Mouse (Mus musculus): ENCODE data around the gene Tnip1. TPM values are rescaled to one million over a fixed set of nuclear protein-coding genes. Genes with fewer than 3 reads are reported as not detected.

Gene Tnip1
- total RNA-seq, 2 experiments from 2014 or later: 22.8 to 24.9 TPM

DNA sequence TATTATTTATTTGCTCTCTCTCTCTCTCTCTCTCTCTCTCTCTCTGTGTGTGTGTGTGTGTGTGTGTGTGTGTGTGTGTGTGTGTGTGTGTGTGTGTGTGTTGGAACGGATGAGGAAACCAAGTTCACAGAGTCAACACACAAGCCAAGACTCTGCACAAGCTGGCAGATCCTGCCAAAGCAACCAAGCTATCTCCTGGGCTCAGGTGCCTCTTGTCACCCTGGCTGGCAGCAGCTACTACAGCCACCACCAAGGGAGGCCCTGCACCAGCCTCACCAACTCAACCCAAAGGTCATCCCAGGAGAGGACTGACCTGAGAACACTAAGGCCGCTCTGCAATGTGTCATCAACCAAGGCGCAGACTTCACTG is 26.0 kb downstream of the Tnip1 start:
- intact Hi-C loops (cut with DNase I): no loop called here
- DNase-seq: no peak

DNA sequence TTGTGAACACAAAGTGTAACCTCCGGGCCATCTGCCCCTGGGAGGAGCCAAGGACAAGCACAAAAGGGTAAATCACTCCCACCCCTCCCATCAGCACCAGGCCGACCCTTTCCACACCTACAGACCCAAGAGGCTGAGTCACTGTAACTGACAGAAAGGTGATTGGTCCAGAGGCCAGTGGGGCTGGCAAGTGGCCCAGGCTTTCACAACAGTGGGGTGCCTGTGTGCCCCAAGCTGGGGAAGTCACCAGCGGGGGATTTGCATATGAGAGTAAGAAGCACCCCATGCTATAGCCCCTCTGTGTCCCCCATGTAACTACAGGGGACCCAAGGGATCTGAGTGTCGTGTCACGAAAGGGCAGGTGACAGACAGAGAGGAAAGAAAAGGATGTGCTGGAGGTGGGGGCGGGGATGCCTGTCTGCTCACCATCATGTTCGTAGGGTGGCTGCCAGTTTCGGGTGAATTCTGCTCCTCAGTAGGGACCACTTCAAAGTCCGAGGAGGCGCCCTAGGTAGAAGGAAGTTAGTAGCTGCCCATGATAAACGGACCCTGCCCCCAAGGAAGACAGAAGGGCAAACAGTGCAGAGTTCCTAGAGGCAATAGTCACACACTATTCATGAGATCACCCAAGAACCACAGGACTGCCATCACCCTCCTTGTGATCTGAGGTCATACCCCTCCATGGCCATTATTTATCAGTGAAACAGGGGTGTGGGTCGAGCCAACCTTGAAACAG is 26.5 kb downstream of the Tnip1 start:
- intact Hi-C loops (cut with DNase I): no loop called here
- peak; percentile 20 for DNase-seq

DNA sequence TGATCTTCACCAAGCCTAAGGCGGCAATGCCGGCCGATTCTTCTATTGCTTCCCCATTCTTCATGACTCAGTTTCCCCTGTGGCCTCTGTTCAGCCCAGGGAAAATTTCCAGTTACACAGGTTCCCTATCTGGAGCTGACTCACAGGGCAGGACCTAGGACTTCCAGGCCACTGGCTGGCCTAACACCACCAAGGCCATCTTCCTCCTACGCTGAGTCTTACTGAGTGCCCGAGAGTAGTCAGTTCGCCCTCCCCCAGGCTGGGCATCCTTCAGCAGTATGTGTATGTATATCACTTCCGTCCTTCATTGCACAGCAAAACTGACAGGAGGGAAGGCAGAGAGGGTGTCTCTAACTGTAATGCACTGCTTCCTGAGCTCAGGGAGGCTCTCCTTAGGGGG is 28.5 kb downstream of the Tnip1 start:
- intact Hi-C loops (cut with DNase I): no loop called here
- no peak for DNase-seq

DNA sequence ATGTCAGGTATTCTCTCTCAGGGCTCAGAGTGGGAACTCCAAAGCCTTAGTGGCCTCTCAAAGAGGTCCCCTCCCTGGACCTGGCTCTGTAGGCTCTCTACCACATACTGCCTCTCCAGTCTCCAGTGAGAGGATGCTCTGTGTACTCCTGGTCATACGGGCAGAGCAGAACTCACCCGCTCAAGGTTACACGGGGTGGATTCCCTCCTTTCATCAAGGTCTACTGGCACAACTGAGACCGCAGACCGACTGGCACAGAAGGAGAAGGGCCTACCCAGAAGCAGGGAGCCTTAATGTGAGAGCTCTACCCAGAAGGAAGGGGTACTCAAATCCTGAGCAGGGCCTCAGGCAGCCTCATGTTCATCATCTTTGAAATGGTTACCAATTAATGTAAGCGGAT is 30.2 kb downstream of the Tnip1 start:
- DNase-seq: no peak
- intact Hi-C loops (cut with DNase I): no loop called here

DNA sequence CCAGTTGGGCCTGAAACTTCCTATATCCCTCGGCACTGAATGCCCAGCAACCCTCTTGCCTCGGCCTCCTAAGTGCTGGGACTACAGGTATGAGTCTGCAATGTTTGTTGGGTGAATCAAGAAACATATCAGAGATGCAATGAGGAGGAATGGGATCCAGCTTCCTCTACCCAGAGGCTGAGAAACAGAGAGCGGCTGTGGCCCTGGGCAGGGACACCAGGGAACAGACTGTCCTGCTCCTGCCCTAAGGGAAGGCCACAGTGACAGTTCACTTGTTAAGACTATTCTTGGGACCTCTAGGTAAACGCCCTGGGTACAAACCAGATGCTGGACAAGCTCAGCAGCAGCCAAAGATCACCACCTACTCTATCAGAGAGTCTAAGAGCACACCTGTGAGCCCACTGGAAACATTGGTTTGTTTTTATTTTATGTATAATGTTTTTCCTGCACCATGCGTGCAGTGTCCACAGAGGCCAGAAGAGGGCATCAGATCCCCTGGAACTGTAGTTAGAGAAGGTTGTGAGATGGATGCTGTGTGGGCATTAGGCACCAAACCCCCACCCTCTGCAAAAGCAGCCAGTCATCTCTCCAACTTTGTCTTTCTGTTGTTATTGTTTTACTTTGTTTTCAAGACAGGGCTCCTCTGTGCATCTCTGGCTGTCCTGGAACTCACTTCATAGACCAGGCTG is 31.2 kb downstream of the Tnip1 start:
- intact Hi-C loops (cut with DNase I): loop anchor here (2.0 kb wide), 1 partner anchor 53 kb away; no protein-coding TSS in a partner anchor
- peak; percentile 53 for DNase-seq

DNA sequence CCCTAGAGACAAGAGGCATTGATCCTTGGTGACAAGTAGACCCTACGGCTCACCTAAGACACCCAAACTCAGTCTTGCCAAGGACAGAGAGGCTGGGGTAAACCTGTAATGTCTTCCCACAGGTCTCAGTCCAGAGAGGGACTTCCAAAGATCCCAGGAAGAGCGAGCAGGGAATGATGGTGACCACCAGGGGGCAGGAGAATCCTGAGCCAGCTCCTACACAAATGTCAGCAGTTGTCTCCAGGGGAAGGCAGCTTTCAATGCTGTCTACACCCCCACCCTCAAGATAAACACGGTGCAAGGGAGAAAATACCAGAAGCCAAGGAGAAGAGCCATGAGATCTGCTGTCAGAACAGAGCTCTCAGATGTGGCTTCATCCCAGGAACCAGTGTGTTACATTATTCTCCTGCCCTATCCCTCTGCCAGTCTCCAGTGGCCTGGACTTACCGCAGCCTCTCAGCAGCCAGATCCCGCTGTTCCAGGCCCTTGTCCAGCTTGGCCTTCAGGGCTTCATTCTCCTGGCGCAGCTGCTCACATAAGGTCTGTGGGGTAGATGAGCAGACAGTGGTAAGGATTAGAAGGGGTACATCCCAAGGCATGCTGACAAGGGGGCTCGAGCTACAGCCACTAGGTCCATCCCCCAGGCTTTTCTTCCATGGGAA is 32.3 kb downstream of the Tnip1 start:
- DNase-seq: peak; percentile 57
- intact Hi-C loops (cut with DNase I): loop anchor here (2.0 kb wide), 1 partner anchor 54 kb away; no protein-coding TSS in a partner anchor

DNA sequence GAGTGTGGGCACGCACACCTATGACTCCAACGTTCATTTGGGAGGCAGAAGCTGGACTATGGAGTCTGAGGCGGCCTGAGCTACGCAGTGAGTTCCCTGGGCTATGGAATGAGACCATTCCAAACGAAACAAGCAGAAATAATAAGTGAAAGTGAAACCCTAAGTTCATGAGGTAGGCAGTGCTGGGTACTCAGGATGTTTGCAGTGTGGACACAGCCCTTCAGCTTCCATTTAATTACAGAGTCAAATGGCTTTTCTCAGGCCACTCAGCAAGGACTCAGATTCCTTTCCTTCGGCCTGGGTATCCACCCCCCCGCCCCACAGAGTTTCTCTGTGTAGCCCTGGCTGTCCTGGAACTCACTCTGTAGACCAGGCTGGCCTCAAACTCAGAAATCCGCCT is 33.0 kb downstream of the Tnip1 start:
- no peak for DNase-seq
- intact Hi-C loops (cut with DNase I): loop anchor here (2.0 kb wide), 1 partner anchor 55 kb away; no protein-coding TSS in a partner anchor

DNA sequence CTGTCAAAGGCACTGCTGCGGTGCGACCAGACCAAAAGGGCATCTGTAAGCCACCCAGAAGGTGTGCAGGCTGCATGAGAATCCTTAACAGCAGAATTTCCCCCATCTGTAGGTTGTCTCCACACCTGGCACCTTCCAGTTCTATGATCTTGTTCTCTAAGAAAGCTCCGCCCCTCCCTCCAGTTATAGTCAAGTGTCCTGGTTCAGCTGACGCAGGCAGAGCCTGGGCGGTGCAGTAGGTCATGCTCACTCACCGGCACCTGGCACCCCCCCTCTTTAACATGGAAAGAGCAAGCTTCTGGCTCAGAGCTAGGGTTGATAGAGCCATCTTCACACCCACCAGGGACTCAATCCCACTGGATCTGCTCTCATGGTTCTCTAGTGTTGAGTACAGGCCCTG is 33.4 kb downstream of the Tnip1 start:
- no peak for DNase-seq
- intact Hi-C loops (cut with DNase I): no loop called here

DNA sequence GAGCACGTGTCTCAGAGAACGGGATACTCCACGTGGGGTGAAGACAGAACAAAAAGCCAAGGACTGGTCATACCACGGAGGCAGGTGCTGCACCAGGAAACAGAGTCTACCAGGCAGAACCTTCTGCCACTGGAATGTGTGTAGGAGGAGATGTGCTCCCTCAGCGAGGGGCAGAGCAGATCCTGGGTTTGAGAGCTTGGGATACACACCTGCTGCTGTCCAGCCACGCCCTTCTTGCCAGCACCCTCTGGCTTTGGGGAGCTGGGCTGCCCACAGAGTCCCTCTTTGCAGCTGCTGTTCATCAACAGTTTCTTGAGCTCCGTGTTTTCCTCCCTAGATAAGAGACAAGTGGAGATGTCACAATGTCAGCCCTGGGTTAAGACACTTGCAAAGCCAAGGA is 33.8 kb downstream of the Tnip1 start:
- intact Hi-C loops (cut with DNase I): no loop called here
- DNase-seq: no peak

DNA sequence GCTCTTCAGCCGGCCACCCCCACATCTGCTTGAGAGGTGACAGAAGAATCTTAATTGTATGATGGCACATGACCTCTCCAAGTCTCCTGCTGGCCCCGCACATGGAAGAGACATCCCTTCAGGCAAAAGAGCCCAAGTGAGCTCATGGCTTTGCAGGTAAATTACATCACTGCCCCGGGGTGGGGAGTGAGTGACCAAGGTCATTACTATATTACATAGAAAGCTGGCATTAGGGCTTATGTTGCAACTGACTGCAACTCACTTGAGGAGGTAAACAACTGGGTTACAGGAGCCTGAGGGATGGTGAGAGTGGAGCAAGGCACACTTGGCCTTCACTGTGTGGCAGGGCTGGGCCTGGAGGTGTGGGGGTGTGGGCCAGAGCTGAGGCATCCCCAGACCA is 34.5 kb downstream of the Tnip1 start:
- no peak for DNase-seq
- intact Hi-C loops (cut with DNase I): no loop called here

DNA sequence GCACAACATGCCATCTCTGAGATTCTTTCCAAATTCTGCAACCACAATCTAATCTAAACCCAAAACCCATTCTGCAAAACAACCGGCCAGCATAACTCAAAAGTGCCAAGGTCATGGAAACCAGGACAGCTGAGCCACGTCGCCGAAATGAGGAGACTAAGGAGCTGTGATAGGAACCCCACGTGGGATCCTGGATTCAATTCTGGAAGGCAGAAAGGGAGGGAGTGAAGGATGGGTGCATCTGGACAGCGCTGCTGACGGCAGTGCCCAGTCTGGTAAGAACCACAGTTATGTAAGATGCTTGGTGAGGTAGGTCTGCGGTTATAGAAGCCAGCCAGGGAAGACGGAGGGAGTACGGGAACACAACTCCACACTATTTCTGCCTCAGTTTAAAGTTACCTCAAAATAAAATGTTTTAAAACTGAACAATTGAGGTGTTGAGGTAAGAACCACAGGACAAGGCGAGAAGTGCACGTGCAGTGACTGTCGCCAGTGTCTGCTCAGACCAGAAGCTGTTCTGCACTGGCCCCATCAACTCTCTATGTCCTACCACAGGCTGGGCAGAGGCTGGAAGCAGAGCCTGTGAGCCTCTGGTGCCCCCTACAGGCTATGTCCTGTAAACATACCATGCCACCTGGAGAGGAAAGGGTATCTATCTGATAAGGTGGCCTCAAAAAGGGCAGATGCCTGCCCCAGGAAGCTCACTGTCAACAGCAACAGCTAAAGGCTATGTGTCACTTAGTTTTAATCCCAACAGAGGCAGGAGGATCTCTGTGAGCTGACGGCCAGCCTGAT is 35.2 kb downstream of the Tnip1 start:
- intact Hi-C loops (cut with DNase I): no loop called here

DNA sequence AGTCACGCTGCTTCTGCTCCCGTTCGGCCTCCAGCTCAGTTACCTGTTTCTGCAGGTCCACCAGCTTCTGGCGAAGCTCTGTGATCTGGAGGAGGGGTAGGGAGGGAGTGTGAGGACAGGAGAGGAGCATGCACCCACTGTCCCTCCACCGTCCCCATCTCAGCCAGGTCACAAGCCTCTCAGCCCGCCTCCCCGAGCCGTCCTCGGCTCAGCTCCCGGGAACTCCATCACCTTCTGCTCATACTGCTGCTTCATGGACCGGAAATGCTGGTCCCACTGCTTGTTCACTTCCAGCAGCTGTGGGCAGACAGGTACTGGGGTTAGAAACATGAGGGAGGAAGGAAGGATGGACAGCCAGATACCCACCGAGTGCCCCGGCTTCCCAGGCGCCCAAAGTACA is 38.6 kb downstream of the Tnip1 start:
- intact Hi-C loops (cut with DNase I): no loop called here
- no peak for DNase-seq

More for the DNA sequence above, 35.2 kb downstream of the Tnip1 start:
- peak; percentile 64 for DNase-seq

DNA sequence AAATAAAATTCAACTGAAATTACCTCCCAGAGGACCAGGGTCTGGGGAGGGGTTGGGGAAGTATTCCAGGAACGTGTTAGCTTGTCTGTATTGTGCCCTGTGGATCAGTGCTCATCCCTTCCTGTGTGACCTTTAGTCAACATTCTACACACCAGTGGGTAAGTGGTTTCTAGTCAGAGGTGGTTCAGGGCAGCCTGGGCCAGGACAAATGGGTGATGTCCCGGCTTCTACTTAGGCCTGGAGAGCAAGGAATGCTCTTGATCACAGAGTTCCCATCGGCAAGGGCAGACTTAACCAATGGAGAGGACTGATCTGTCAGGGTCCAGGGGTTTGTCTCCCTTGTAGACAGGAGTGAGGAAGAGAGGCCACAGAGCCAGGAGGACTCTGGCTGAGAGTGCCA is 40.2 kb downstream of the Tnip1 start:
- no peak for DNase-seq
- intact Hi-C loops (cut with DNase I): no loop called here

DNA sequence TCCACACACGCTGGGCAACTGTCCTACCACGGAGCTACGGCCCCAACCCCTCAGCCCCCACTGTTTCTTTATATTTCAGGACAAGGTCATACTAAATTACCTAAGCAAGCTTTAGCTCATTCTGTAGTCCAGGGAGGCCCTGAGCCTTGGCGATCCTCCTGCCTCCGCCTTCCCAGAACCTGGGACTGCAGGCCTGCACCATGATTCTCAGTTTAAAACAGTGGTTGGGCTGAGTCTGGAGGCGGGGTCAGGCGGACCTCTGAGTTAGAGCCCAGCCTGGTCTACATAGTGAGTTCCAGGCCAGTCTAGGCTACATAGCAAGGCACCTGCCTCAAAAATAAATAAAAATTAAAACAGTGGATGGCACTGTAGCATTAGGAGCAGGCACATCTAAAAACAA is 40.9 kb downstream of the Tnip1 start:
- intact Hi-C loops (cut with DNase I): no loop called here
- no peak for DNase-seq

DNA sequence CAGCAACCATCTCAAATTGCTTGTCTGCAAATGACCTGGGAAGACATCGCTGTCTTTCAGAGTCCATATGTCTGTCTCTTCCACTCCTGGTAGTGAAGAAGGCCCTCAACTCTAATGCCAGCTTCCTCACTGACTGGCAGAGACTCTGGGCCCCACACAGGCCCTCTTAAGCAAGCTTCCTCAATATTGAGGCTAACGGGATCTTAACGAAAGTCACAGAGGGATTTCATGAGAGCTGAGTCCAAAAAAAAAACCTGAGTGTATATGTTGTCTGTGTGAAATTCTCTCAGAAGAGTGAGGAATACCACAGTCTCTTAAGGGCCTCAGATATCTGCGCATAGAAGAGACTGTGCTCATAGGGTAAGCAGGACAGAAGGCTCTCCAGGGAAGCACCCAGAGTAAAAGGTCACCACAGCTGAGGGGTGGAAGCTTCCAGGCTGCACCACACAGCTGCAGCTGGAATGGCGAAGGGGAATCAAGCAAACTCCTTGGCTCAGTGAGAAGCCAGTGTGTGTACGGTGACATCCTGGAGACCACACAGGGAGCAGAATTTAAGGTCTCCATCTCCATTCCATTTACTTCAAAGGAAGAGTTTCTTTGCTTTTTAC is 41.6 kb downstream of the Tnip1 start:
- DNase-seq: no peak
- intact Hi-C loops (cut with DNase I): no loop called here

DNA sequence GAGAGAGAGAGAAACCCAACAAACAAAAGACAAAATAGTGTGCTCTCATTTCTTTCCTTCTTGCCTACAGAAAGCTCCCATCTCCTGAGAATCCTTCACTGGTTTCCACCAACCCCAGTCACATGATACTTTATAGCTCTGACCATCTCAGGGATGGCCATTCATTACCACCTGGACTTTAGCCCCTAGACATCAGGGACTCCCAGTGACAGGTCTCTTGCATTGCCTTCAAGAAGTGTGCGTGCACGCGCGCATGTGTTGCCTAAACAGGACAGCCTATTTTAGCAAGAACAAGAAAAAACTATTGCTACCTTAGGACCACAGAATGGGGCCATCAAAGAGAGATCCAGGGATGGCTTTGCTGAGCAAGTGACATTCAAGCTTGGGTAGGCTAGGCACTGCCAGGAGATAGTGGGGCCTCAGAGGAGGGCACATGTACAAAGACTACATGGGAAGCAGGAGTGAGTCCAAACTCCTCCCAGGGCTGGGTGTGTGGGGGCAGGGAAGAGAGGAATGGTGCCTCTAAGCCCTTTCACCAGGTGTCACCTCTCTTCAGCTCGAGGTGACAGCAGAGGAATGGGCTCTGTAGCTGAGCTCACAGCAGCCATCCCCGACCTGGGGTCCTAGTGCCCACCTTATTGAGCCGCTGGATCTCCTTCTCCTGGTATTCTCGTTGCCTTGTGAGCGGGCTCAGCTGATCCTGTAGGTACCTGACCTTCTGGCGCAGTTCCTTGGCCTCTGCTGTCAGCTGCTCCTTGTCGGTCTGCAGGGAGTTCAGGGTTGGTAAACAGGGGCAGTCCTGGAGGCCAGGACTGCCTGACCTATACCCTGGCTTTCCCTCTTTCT is 42.4 kb downstream of the Tnip1 start:
- intact Hi-C loops (cut with DNase I): no loop called here
- DNase-seq: no peak

DNA sequence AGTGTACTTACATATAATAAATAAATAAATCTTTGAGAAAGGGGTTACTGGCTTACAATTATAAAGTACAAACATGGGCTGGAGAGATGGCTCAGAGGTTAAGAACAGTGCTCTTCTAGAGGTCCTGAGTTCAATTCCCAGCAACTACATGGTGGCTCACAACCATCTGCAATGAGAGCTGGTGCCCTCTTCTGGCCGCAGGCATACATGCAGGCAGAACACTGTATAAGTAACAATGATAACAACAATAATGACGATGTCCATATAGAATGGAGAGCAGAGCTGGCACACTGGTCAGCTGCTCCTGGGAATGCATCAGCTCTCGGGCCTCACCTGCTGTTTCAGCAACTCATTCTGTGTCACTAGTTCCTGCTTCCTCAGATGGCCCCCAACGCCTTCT is 44.4 kb downstream of the Tnip1 start:
- no peak for DNase-seq

DNA sequence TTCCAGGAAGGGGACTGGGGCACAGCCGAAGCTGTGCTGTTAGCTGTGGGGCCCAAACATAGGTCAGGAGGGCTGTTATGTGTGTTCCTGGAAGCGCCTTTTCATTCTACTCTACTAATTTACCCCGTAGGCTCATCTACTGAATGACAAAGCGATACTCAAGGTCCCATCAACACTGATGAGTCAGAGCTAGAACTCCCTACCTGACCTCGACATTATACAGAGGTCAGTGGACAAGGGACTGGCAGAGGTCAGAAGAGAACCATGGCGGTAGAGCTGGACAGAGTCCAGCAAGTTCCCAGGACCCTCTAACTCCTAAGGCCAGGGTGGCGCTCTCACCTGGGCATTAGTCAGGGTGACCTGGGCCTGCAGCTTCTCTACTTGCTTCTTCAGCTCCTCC is 45.3 kb downstream of the Tnip1 start:
- DNase-seq: no peak
- intact Hi-C loops (cut with DNase I): no loop called here

More for the DNA sequence above, 44.4 kb downstream of the Tnip1 start:
- intact Hi-C loops (cut with DNase I): no loop called here

DNA sequence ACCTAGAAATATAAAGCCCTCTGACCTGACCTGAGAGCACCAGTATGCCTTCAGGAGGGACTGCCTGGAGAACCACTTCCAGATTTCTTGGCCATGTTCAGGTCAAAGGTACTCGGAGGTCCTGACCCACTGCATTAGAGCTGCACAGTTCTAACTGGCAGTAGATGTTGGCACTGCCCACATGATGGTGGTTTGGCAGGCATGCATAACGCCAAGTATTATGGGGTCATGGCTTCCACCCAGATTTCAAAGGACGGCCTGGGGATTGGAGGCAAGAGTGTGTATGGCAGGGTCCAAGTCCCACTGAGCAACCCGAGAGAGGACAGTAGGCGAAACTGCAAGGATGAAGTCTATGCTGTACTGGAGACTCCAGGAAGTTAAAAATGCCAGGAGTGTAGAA is 48.9 kb downstream of the Tnip1 start:
- no peak for DNase-seq
- intact Hi-C loops (cut with DNase I): no loop called here

Data from left cerebral cortex, postnatal 4 days (tissue).